Mouse (Mus musculus) megakaryocyte-erythroid progenitor cell, adult 5-6 weeks (primary cell): ENCODE data around the gene Cdc25a. TPM values are rescaled to one million over a fixed set of nuclear protein-coding genes. Genes with fewer than 3 reads are reported as not detected.

Source experiments
- ATAC-seq: replicated peaks from 2 replicates; pipeline ENCODE4 v1.8.0; 2016; ENCODE audit warnings: mild to moderate bottlenecking, inconsistent platforms; ENCODE audit not compliant: severe bottlenecking, poor library complexity, low FRiP score, low TSS enrichment
- total RNA-seq, 2 experiments: library from RNA; stranded (forward) in 1 of 2; stranded (reverse) in 1 of 2; fragments of 200-1000, 215-1000 nt in 1 of 2; fragments of >200 nt in 1 of 2; fragmentation: Nextera tagmentation in 1 of 2; gene quantifications; 2 replicates each; pipeline ENCODE4 v1.2.3; 2014 to 2017

Cdc25a gene
- total RNA-seq (2014; fragmentation: Nextera tagmentation) (58.2 and 61.3 TPM in 2 replicates), total RNA-seq (2017) (46.7 and 58.8 TPM in 2 replicates)

DNA sequence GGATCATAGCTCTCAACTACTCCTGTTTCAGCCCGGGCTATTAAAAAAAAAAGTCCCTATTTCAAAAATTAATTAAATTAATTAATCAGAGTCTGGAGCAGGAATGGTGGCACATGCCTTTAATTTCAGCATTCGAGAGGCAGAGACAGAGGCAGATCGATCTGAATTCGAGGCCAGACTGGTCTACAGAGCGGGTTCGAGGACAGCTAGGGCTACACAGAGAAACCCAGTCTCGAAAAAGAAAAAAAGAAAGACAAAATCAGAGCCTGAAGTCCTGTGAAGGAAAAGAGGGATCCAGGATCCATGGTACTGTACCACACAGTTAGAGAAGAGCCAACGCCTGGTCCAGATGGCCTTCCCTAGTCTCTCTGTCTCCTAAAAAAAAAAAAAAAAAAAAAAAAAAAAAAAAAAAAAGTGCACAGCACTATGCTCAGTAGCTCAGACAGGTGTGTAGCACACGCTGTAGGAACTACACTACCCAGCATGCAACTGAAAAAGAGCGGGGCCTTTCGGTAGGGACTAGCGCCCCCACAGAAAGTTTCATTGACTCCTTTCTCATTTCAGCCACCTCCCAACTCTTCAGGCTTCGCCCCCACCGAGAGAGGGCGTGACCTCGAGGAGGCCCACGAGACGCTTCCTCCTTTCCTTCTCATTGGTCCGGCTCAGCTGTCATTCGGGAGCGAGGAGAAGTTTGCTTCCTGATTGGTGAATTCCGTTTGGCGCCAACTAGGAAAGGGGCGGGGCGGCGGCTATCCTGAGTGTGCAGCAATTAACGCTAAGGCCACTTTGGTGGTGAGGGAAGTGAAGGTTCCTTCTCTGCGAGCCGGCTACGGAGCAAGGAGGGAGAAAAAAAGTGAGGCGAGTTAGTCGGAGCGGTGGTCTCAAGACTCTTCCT, at the start of gene Cdc25a:
Gene Cdc25a, plus strand, starts transcription at position 783 of the 895 bp plus-strand sequence.
- peak; percentile 97 for ATAC-seq

DNA sequence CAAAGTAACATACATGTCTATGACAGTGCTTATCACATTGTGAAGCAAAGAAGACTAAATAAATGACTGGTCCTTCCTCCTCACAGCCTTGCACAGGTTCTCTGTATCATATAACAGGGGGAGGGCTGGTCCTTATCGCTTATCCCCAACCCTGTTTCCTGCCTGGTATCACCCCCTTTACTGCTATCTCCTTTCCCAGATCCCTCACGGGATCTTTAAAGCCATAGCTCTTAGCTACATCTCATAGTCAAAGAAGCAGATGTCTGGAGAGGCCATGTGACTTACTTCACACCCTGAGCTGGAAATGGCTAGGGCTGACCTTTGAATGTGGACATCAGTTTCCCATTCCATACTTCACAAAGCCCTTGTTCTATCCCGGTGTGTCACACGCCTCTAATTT, 49.6 kb upstream of the Cdc25a start:
- ATAC-seq, result peak; percentile 72

DNA sequence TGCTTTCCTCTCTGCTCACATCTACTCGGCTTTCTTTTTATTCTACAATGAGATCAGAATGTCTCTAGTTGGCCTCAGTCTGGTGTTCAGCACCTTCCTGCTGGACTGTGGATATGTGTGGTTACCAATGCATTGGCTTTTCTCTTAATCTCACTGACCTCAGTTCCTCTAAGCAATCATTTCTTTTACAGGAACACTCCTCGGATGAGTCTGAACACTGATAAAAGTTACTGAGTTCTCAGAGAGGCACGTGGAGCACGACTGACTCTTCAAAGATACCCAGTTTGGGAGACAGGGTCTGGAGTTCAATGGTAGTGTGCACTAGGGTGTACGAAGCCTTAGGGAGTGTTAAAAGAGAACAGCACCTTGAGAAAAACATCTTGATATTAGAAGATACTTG, 49.2 kb upstream of the Cdc25a start:
- ATAC-seq, result peak; percentile 67

DNA sequence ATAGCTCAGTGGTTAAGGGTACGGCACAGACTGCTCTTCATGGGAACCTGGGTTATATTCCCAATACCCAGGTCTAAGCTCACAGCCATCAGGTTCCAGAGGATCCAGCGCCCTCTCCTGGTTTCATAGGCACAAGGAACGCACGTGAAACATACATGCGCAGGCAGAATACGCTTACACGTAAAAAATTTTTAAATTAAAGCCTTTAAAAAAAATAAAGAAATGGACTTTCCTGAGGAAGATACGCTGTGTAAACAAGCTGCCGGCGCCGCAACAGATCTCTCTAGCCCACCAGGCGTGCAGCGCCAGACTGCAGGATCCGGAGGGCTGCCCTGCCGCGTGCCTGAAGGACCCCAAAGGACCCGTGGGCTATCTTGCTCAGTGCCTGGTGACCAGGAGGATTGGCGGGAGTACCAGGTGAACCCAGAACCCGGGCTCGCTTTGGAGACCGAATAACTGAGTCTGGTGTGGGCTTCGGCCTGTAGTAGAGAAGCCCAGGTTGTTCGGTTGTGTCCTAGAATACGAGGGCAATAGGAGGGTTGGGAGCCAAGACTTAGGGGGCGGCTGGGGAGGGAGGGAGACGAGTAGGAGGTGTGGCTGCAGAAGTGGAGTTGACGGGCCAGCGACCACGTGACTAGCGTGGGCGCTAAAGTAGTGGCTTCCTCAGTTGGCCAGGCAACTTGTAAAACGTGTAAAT, 42.8 kb upstream of the Cdc25a start, which contains the start of gene Nme6:
Gene Nme6, plus strand, starts transcription at position 359 of the 697 bp plus-strand sequence.
- peak; percentile 96 for ATAC-seq

DNA sequence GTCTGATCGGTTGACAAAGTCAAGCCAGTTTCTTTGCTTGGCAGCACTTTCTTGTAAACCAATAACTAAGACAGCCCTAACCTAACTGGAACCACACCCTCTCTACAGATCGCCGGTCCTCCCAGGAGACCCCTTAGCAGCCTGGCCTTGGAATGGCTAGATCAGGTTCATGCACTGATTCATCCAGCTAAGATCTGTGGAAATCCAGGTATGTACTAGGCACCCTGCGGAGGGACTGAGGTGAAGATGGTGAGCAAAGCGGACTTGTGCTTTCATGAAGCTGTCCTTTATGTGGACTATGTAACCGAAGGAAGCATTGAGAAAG, 42.3 kb upstream of the Cdc25a start:
- ATAC-seq, result peak; percentile 35

DNA sequence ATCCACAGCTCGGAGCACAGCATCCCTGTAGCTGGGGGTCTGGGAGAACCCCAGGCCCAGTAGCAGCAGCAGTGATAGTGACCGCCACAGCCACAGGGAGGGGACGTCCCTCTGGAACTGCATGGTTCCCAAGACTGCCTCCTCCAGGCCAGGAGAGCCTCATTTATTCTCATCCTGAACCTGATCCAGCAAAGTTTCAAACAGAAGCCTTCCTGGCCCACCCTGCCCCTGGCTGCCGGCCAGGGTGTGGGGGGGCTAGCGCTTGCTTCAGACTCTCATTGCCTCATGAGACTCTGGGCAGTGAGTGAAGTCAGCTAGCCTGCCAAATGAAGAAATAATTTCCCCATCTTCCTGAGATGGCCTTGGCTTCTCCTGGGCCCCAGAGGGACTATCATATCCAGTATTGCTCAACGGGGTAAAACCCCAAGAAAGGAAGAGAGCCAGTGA, 26.0 kb upstream of the Cdc25a start, which contains the start of gene Camp:
Gene Camp, minus strand, starts transcription at position 306 of the 447 bp plus-strand sequence.
- no peak for ATAC-seq

DNA sequence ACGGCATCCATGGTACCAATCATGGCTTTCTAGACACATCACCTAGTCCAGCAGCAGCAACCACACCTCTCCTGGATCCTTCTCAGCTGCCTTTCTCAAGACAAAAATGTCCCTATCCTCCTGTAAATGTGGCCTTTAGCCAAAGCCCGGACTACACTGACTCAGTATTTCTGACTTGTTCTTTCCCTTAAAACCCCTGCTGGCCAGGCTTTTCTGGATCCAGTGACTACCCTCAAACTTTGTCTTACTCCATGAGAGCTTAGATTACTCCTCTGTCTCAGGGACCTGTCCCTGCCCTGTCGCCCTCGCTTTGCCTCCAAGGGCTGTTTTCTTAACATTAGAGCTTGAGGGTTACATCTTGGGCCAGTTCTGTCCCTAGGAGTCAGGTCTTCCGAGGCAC, 25.3 kb upstream of the Cdc25a start:
- ATAC-seq, result no peak

DNA sequence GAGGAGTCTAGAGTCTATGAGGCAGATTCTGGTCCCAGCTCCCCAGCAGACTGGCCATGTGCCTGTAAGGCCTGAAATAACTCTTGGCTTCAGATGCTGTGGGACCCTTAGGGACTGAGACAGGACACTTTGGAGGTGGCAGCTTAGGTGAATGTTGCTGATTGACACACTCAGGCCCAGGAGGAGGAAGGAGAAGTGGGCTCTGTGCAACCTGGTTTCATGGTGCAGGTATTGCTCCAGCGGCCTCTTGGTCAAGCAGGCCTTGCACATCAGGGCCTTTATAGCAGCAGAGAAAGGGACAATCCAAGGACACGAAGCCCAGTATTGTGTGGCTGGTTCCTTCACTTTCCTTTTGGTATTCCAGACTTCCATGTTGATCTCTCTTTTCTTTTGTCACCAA, 21.0 kb upstream of the Cdc25a start:
- ATAC-seq, result no peak

DNA sequence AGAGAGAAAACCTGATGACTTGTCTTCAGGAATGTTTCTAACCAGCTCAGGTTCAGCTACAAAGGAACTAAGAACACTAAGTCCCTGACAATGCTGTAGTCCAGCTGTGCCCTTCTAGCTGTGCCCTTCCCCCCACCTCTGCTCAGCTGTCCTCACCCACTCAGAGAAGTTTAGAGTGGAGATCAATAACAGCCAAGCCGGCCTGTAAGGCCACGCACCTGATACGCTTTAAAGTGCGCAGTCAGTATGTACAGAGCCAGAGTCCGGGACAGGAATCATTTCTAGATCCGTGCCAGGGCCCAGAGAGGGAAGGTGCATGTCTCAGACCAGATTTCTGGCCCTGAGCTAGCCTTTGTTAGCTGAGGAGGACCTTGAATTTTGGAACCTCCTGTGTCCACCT, 19.4 kb upstream of the Cdc25a start:
- no peak for ATAC-seq

DNA sequence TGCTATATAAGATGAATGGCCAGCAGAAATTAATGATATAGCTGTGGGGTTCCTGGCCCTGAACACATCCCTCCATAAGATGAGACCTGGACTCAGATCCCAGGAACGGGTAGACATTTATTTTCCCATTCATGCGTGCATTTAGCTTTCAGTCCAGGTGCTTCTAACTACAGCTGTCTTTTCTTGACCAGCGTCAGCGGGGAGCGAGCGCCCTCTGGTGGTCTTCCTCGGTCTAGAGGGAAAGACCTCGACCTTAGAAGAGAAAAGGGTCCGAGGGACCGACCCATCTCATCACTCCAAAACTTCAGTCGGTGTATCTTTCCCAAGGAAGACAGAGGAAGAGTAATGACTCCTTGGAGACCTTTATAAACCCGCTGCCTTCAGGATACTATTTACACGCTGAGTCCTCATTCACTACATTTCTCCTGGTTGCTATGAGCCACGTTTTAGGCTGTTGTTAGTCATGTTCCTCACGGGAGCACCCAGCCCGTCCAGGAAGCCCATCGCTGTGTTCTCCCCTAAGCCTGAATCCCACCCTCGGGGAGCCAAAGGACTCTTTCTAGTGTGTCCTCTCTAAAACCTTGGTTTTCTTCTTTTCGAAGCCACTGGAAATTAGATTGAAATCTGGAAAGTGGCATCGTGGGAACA, 12.9 kb upstream of the Cdc25a start:
- ATAC-seq, result peak; percentile 60

DNA sequence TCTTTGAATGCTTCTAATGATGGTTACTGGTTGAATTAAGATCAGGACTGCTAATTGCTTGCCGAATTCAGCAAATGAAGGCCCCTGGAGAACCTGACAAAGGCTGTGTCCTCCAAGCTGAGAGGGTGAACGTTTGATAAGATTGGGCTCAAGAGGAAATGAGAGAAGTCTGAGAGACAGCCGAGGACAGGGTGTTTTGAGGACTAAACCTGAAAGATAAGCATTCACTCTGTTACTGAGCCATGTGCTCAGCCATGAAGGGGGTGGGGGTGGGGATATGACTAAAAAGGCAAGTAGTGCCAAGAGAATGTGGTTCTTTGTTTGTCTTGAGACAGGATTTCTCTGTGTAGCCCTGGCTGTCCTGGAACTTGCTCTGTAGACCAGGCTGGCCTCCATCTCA, 12.3 kb upstream of the Cdc25a start:
- ATAC-seq, result peak; percentile 79

DNA sequence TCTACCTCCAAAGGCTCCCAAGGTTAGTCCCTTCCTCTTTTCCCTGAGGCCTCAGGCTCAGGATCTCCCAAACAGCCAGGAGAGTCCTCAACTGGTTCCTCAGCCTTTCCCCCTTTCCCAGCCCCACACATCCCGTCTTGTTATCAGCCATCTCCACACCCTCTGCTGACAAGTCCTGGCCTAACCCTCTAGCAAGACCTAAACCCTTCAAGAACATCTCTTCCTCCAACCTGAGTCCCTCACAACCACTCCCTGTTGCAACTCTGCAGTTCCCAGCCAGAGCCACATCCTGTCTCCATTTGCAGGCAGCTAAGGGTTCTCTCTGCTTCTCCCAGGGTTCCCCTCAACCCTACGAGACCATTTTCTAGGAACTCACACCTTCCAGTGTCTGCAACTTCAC, 9.2 kb upstream of the Cdc25a start:
- no peak for ATAC-seq

DNA sequence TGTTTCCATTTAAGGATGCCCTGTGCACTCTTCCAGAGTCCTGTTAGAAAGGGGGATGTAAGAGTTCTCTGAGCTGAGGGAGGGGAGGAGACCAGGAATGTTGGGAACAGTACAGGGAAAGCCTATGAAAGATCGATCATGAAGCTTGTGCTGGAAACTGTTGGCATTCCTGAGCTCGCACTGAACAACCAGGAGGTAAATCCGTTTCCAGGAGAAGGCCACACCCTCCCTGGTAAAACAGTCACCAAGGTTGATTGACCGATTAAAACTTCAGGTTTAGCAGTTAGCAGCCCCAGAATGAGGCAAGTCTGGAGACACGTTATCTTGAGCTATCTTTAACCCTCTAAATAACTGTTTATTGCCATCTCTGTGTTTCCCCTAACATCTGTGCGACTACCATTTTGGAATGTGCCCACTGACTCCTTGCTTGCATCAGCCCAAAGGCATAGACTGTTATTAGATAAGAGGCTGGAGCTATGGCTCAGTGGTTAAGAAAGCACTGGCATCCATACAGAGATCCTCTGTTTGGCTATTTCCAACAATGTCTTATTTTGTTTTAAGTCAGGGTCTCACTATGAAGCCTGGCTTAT, 4.3 kb upstream of the Cdc25a start:
- ATAC-seq, result no peak

DNA sequence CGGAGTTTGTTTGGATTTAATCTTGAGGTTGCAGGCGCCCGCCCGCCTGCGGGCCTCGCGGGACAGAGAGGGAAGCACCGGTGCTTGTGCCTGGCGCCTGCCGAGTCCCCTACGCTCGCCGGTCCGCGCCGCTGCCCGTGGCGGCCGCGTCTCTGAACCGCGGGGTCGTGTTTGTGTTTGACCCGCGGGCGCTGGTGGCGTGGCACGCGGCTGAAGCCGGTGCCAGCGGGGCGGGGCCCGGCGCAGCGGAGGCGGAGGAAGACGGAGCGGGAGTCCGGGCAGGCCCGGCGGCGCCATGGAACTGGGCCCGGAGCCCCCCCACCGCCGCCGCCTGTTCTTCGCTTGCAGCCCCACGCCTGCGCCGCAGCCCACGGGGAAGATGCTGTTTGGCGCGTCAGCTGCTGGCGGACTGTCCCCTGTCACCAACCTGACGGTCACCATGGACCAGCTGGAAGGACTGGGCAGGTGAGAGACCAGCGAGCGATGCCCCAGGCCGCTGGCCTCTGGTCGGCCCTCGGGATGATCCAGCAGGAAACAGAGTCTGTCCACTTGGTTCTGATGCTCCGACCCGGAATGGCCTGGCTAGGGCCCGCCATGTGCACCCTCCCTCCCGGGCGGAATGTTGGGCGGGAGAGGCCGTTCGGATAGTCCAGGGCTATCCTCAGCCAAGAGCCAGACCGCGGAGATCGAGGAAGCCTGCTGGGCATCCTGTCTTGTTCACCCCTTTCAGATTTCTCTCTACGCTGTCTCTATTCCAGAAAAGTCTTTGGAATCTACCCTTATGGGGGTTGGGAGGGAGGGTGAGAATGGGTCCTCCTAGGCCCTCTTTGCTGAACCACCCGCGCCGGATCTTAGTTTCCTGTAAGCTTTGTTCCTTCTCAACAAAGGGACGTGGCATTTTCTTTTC, 569 bp downstream of the Cdc25a start:
- ATAC-seq, result peak; percentile 16

DNA sequence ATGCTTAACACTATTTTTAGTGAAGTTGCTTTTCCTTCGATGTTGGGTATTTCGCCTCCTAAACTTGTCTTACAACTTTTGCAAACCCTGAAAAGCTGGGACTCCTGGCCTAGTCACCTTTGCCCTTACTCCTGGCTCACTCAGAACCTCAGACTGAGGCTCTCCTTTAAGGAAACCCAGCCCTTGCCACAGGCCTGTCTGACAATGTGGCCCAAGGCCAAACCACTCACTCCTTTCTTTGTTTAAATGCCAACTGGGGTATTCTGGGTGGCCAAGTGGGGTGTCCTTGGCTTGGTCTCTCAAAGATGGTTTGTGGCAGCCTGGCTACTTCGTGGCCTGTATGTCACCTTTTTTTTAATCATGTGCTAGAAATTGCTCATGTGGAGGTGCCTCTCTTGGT, 1.4 kb downstream of the Cdc25a start:
- ATAC-seq, result no peak

DNA sequence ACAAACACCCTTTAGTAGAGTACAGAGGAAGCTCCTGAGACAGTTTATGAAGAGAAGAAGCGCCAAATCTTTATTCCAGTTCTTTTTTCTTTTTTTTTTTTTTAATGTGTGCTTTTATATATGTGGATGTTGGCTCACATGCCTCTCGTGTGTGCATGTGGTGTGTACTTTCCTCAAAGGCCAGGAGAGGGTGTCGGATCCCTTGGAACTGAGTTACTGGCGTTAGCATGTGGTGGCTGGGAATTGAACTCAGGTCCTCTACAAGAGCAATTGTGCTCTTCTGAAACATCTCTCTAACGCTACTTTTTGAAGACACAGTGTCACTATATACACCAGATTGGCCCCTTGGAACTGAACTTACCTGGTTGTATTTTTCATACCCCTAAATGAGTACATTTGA, 2.3 kb downstream of the Cdc25a start:
- no peak for ATAC-seq

DNA sequence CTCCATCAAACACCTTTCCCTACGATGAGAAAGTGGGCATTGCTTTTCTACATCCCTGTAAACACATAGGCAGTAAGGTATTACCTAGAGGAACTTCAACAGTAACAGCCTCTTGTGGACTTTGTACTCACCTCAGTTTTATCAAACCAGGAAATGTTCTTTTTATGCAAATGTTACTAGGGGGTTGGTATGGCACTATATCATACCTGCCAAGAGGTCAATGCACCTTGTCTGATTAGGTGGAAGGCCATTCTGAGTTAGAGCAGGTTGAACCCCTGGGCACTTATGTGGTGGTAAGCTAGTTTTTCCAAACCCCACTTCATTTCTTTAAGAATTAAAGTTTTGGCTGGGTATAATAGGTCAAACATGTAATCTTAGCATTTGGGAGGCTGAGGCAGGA, 3.9 kb downstream of the Cdc25a start:
- no peak for ATAC-seq

DNA sequence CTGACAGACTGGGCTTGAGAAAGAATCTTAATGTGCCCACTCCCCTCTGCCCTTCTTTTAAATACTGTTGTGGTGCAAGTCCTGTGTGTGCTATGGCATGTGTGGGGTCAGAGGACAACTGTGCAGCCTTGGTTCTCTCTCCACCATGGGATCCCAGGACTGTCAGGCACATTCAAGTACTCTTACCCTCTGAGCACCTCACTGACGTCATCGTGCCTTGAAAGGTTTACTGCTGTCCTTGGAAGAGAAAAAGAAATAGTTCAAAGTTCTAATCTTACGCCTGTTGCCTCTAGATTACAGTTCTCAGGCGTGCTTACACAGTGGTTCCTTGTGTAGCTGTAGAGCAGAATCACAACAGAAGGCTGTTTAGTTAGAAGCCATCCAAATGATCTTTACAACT, 10.9 kb downstream of the Cdc25a start:
- ATAC-seq, result no peak

DNA sequence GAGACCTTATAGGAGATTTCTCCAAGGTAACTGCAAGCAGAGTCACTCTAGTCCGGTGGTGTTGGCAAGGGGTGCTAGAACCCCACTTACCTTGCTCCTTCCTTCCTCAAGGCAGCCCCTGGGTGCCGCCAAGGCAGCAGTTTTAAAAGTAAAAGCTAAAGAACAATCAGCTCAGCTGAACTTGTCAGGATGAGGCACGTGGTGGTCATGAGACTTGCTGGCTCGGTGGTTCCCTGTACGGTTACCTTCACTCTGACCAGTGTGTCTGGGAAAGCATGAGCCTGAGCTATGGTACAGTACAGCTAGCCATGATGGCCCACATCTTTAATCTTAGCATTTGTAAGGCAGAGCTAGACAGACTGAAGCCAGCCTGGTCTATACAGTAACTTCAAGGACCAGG, 11.9 kb downstream of the Cdc25a start:
- ATAC-seq, result no peak
